Mouse (Mus musculus) liver, postnatal 0 days (tissue): ENCODE measurements around the gene Myo5a. TPM values are rescaled to one million over a fixed set of nuclear protein-coding genes. Genes with fewer than 3 reads are reported as not detected.

Experiments
- ATAC-seq: fragments of 200-750 bp; cut with Nextera tagmentation; 2 replicates; pipeline ENCODE4 v1.8.0; 2017; ENCODE audit warnings: mild to moderate bottlenecking, moderate library complexity
- DNase-seq: peaks from one replicate; pipeline ENCODE4 v3.0.0-alpha.2; 2016
- H3K27ac ChIP-seq: fragments of 300-500 bp; sonication (generic); 2 replicates; pipeline ENCODE4 v1.5.1; 2014; ENCODE audit warnings: antibody characterized with exemption, moderate library complexity, mild to moderate bottlenecking, low read depth
- H3K27me3 ChIP-seq: fragments of 300-500 bp; sonication (generic); 2 replicates; pipeline ENCODE4 v1.6.1; 2014; ENCODE audit warnings: low read length, control low read depth, mixed read lengths; ENCODE audit not compliant: insufficient read depth
- H3K36me3 ChIP-seq: fragments of 300-500 bp; sonication (generic); replicated peaks from 2 replicates; pipeline ENCODE4 v1.6.1; 2014; ENCODE audit warnings: mild to moderate bottlenecking, control low read depth, low read length, moderate library complexity, mixed read lengths; ENCODE audit not compliant: insufficient read depth
- H3K4me1 ChIP-seq: fragments of 300-500 bp; sonication (generic); 2 replicates; pipeline ENCODE4 v1.6.1; 2014; ENCODE audit warnings: antibody characterized with exemption, mild to moderate bottlenecking, control low read depth; ENCODE audit not compliant: insufficient read depth
- H3K4me2 ChIP-seq: fragments of 300-500 bp; sonication (generic); 2 replicates; pipeline ENCODE4 v1.6.1; 2014; ENCODE audit warnings: low read depth, mild to moderate bottlenecking, low read length, moderate library complexity, mixed read lengths
- H3K4me3 ChIP-seq: fragments of 300-500 bp; sonication (generic); 2 replicates; pipeline ENCODE4 v1.5.1; 2014; ENCODE audit warnings: low read depth, low read length
- H3K9ac ChIP-seq: fragments of 300-500 bp; sonication (generic); replicated peaks from 2 replicates; pipeline ENCODE4 v1.6.1; 2014; ENCODE audit warnings: mild to moderate bottlenecking, moderate library complexity
- H3K9me3 ChIP-seq: fragments of 300-500 bp; sonication (generic); 2 replicates; pipeline ENCODE4 v1.6.1; 2016; ENCODE audit warnings: mild to moderate bottlenecking, control low read depth, low read length, mixed read lengths
- CTCF ChIP-seq: sonication (generic); IDR thresholded peaks from 2 replicates; pipeline ENCODE4 v1.5.1; 2016; ENCODE audit warnings: antibody characterized with exemption, low read depth
- EP300 ChIP-seq: IDR thresholded peaks from 2 replicates; pipeline ENCODE4 v1.6.1; 2016; ENCODE audit warnings: antibody characterized with exemption, low read depth, mild to moderate bottlenecking
- WGBS: fragments of 180-500 bp; shearing (Covaris S2); extraction: QIAGEN DNeasy Blood & Tissue Kit; methylation state at CpG from one replicate; pipeline ENCODE4 v1.1.7; 2014; ENCODE audit not compliant: insufficient replicate concordance; 5-methylcytosine and 5-hydroxymethylcytosine counted together
- polyA plus RNA-seq: library from polyadenylated mRNA; unstranded; fragments of >200 nt; fragmentation: Nextera tagmentation; extraction: Ambion mirVana; gene quantifications from 2 replicates; pipeline ENCODE4 v1.2.1, GENCODE M21; 2015

Myo5a gene
- polyA plus RNA-seq, 1 experiment from 2014 or later, result 1.3 TPM

DNA sequence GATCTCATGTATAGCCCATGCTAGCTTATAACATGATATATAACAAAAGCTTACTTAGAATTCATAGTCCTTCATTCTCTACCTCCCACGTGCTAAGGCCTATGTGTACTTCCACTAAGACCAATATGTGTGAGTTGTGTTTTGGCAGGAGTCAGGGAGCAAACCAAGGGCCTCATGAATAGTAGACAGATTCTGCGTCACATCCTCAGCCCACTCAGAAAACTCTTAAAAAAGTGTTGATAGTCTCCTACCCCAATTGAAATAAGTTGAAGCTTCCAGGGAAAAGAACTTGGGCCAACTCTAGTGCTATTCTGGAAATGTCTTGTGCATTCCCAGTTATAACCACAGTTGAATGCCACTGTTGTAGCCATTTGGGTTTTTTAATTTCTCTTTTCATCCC lies 131.2 kb downstream of the Myo5a start:
- TF ChIP-seq CTCF, result no peak
- no peaks in the 10 kb centered on the region; the same call in 1 of the 2 replicates for H3K36me3 ChIP-seq
- no peak overlapping the region for H3K4me3 ChIP-seq
- H3K27ac ChIP-seq, result no peak overlapping the region
- DNase-seq (no peak), ATAC-seq (no peak)
- no peaks in the 10 kb centered on the region for H3K9me3 ChIP-seq
- H3K27me3 ChIP-seq, result no peaks in the 10 kb centered on the region
- no peak overlapping the region for H3K4me2 ChIP-seq
- WGBS, result 78% methylated on average over 2 of the region's 2 CpGs
- no peak overlapping the region for H3K9ac ChIP-seq
- no peaks in the 10 kb centered on the region for H3K4me1 ChIP-seq

DNA sequence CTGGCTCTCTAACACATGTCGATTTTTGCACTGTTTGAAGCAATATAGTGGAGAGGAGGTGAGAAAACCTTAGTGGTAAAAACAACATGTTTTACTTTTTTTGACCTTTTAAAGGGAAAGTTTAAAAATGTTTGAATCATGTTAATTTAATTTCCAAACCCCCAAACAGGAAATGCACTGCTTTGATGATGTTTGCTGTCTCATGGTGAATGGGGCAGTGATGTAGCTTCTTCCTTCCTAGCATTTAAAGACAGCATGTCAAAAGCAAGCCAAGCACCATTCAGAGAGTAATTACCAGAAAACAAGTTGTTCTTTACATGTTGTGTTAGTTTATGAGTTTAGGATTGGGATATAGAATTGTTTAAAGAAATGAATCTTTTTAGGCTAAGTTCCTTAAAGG lies 138.4 kb downstream of the Myo5a start:
- no peaks in the 10 kb centered on the region for H3K27me3 ChIP-seq
- H3K9me3 ChIP-seq, result no peaks in the 10 kb centered on the region
- H3K4me2 ChIP-seq, result no peak overlapping the region
- TF ChIP-seq CTCF, result no peak
- no peak for TF ChIP-seq EP300
- no peaks in the 10 kb centered on the region for H3K4me1 ChIP-seq
- H3K4me3 ChIP-seq, result no peak overlapping the region
- DNase-seq, result no peak
- no peak overlapping the region for H3K9ac ChIP-seq
- H3K27ac ChIP-seq, result no peak overlapping the region
- WGBS, result 81% methylated on average over 1 of the region's 1 CpGs
- ATAC-seq, result no peak
- H3K36me3 ChIP-seq, result no peaks in the 10 kb centered on the region

GRCm38 (mm10) chr9:75210269-75210668 lies 139.5 kb downstream of the Myo5a start:
- TF ChIP-seq CTCF (peak; percentile 22; the same call in 1 of the 2 replicates), EP300 (no peak)
- Histone ChIP-seq H3K4me1 (no peaks in the 10 kb centered on the region), H3K27ac (no peak overlapping the region), H3K9me3 (no peaks in the 10 kb centered on the region), H3K27me3 (no peaks in the 10 kb centered on the region), H3K4me2 (no peak overlapping the region), H3K9ac (no peak overlapping the region), H3K4me3 (no peak overlapping the region), H3K36me3 (no peaks in the 10 kb centered on the region)
- ATAC-seq (no peak), DNase-seq (no peak)
- 81% methylated on average over 2 of the region's 2 CpGs for WGBS

DNA sequence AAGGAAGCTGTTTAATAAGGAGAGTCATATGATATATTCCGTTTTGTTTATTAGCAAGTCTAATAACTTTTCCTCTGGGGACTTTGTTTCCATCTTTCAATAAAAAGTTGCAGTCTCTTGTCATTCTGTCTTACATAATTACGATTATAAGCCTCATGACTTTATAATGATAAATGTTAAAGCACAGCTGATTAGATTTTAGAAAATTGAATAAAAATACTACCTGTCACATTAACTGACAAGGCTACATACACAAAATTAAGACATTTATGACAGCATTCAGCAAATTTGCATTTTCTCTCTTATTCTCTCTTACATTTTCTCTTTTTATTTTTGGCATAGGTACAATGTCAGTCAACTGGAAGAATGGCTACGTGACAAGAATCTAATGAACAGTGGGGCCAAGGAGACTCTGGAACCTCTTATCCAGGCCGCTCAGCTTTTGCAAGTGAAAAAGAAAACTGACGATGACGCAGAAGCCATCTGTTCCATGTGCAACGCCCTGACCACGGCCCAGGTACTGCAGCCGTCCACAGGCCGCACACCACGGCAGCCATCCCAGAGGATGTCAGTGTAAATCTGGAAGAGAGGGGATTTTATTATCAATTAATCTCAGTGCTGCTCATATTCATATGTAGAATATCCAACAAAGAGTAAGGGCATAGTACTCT lies 144.1 kb downstream of the Myo5a start:
- no peaks in the 10 kb centered on the region for H3K36me3 ChIP-seq
- no peaks in the 10 kb centered on the region for H3K4me1 ChIP-seq
- DNase-seq, result no peak
- H3K9ac ChIP-seq, result no peak overlapping the region
- no peak overlapping the region for H3K27ac ChIP-seq
- no peak overlapping the region for H3K4me3 ChIP-seq
- 81% methylated on average over 11 of the region's 11 CpGs for WGBS
- TF ChIP-seq EP300 (no peak), CTCF (no peak)
- no peak overlapping the region for H3K4me2 ChIP-seq
- H3K9me3 ChIP-seq, result no peaks in the 10 kb centered on the region
- no peaks in the 10 kb centered on the region for H3K27me3 ChIP-seq
- ATAC-seq, result no peak

- no peak overlapping the region for H3K27ac ChIP-seq
- H3K4me2 ChIP-seq, result no peak overlapping the region
- DNase-seq (no peak), ATAC-seq (no peak)
- H3K36me3 ChIP-seq, result no peaks in the 10 kb centered on the region
- no peak for TF ChIP-seq EP300
- no peak for TF ChIP-seq CTCF
- H3K4me1 ChIP-seq, result no peaks in the 10 kb centered on the region
- H3K27me3 ChIP-seq, result no peaks in the 10 kb centered on the region
- no peaks in the 10 kb centered on the region for H3K9me3 ChIP-seq
- H3K4me3 ChIP-seq, result no peak overlapping the region
- H3K9ac ChIP-seq, result no peak overlapping the region
- WGBS, result 75% methylated on average over 5 of the region's 5 CpGs
Measured at GRCm38 (mm10) chr9:75219942-75220341, 149.1 kb downstream of the Myo5a start.

DNA sequence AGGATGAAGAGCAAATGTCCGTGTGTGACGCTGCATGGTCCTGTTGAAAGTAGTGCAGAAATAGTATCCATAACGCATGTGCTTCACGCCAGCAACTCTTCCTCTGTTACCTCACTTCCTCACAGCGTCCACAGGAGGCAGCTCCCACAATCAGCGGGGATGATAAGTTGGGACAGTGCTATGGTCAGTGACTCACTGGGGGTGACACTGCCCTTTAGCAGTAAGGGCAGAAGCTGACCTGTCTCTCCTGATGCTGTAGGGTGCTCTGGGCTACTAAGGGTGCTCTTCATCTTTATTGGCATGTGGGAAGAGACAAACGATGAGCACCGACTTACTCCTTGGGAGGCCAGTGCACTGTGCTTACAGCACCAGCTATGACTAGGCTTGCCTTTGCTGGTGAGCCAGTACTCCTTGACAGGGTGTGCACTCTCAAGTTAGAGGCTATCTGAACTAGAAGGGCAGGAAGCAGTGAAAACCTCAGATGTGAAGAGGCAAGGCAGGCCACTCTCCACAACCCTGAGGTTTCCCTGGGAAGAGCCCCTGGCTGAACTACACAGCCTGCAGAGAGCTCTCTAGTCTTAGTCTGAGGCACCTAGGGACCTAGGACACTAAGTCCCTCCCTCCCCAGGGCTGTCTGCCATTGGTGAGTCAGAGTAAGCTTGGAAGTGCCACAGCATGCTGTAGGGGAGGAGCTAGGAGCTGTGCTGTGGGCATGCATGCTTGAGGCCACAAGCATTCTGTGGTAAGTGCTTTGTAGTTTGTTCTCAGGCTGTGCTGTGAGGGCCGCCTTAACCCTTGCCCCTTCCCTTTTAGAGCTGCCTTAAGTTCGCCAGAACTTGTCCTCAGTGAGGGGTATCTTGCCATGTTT lies 150.8 kb downstream of the Myo5a start:
- Histone ChIP-seq H3K9me3 (no peaks in the 10 kb centered on the region), H3K27me3 (no peaks in the 10 kb centered on the region), H3K36me3 (no peaks in the 10 kb centered on the region), H3K4me1 (no peaks in the 10 kb centered on the region), H3K4me2 (no peak overlapping the region), H3K4me3 (no peak overlapping the region), H3K27ac (no peak overlapping the region), H3K9ac (no peak overlapping the region)
- 44% methylated on average over 10 of the region's 10 CpGs for WGBS
- TF ChIP-seq EP300, result no peak
- TF ChIP-seq CTCF, result no peak
- ATAC-seq (peak; percentile 73), DNase-seq (no peak)
